23 mouse cellular contexts compared by ENCODE assay signal in the genomic region with DNA sequence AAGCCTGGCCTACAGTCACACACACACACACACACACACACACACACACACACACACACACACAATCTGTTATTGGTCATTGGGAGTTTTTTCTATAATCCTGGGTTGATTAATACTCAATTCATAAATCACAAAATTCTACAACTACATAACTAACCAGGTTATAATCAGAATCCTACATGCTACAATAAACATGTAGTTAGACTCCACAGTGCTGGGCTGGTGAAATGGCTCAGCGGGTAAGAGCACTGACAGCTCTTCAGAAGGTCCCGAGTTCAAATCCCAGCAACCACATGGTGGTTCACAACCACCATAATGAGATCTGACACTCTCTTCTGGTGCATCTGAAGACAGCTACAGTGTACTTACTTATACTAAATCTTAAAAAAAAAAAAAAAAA. TPM values are rescaled to one million over a fixed set of nuclear protein-coding genes. Genes with fewer than 3 reads are reported as not detected.
A peak's percentile ranks its signal among the peaks of the same experiment; 100 is the strongest.
DNase-seq lines count a peak whose midpoint lies in the region; ATAC-seq and TF ChIP-seq lines count a peak whose summit lies in the region.
"Had no signal": no experiment of that assay in that cellular context is flagged by ENCODE, and none has a peak within 500 bp of the region (broad histone marks: within the 10 kb centered on the region; RNA-seq: fewer than 3 reads in every experiment).

No protein-coding gene starts in this region.

- no peak overlapping the region for H3K4me3 ChIP-seq in heart, adult 2 months
- no peak overlapping the region for H3K4me3 ChIP-seq in limb, embryonic 12.5 days (replicated peaks)
- no peak overlapping the region for H3K4me3 ChIP-seq in limb, embryonic 10.5 days
- H3K4me3 ChIP-seq in CH12.LX (replicated peaks in 1 of 3; ENCODE audit: low read depth in 2 of 3, low read length in 2 of 3, poor library complexity in 1 of 3) = no peak overlapping the region
- H3K4me3 ChIP-seq in MEL (ENCODE audit: control insufficient read depth in 1 of 2, insufficient read depth in 1 of 2, low read depth in 2 of 2, low read length in 2 of 2) = no peak overlapping the region
- H3K4me3 ChIP-seq in kidney, embryonic 15.5 days (replicated peaks) = no peak overlapping the region

- TF ChIP-seq POLR2A in heart, adult 2 months (IDR thresholded peaks at IDR 0.05; ENCODE audit: insufficient read depth, low read depth, low read length) = no peak
- TF ChIP-seq POLR2A in CH12.LX (IDR thresholded peaks at IDR 0.05; ENCODE audit: low read depth, low read length) = no peak
- no peak for TF ChIP-seq POLR2A in MEL (IDR thresholded peaks at IDR 0.05; ENCODE audit: control insufficient read depth in 1 of 2, insufficient read depth in 1 of 2, low read depth in 1 of 2, low read length in 2 of 2, poor library complexity in 1 of 2)

- no peaks in the 10 kb centered on the region for H3K9me3 ChIP-seq in limb, embryonic 12.5 days
- no peaks in the 10 kb centered on the region for H3K9me3 ChIP-seq in limb, embryonic 10.5 days (replicated peaks)
- no peaks in the 10 kb centered on the region for H3K9me3 ChIP-seq in CH12.LX (replicated peaks; ENCODE audit: low read length)
- H3K9me3 ChIP-seq in MEL (replicated peaks; ENCODE audit: insufficient read depth, low read length) = no peaks in the 10 kb centered on the region
- H3K9me3 ChIP-seq in kidney, embryonic 15.5 days (replicated peaks) = no peaks in the 10 kb centered on the region
- H3K9me3 ChIP-seq: G1E had no signal

- TF ChIP-seq EP300 in heart, adult 2 months (IDR thresholded peaks at IDR 0.05; ENCODE audit: insufficient read depth, low read depth, low read length) = no peak
- TF ChIP-seq EP300 in CH12.LX (IDR thresholded peaks at IDR 0.05; ENCODE audit: low read length) (no peak), MEL (IDR thresholded peaks at IDR 0.05; ENCODE audit: low read depth in 1 of 2, low read length in 2 of 2) (no peak)

- H3K4me2 ChIP-seq in limb, embryonic 12.5 days = no peak overlapping the region
- H3K4me2 ChIP-seq in CH12.LX (ENCODE audit: insufficient read depth, low read depth, poor library complexity, severe bottlenecking) = no peak overlapping the region
- no peak overlapping the region for H3K4me2 ChIP-seq in kidney, embryonic 15.5 days

- in situ Hi-C loops in CH12.LX (cut with MboI; ENCODE audit: low pct_ligation_motif_present, low pct_unique_long_range_greater_than_20kb, low sequenced_read_pairs) = no loop called here

- no peak for ATAC-seq in limb, embryonic 12.5 days (ENCODE audit: insufficient number of reproducible peaks, insufficient read depth, low FRiP score, low TSS enrichment, low read depth)
- no peak for ATAC-seq in kidney, embryonic 15.5 days (replicated peaks; ENCODE audit: low FRiP score)
- ATAC-seq: activated CD4-positive, CD25-positive, alpha-beta regulatory T cell, adult 4 months; CD4-positive, CD25-positive, alpha-beta regulatory T cell, adult 4 months; Patski had no signal

- intact Hi-C loops in heart, adult 2 months (cut with DNase I) = loop anchor here (5.0 kb wide), 1 partner anchor 80 kb away; a partner anchor contains a TSS

- no peaks in the 10 kb centered on the region for H3K27me3 ChIP-seq in heart, adult 2 months (ENCODE audit: control insufficient read depth, insufficient read depth, low read length)
- no peaks in the 10 kb centered on the region for H3K27me3 ChIP-seq in limb, embryonic 12.5 days
- H3K27me3 ChIP-seq in limb, embryonic 10.5 days (ENCODE audit: low read depth, poor library complexity, severe bottlenecking) = no peaks in the 10 kb centered on the region
- H3K27me3 ChIP-seq in CH12.LX (replicated peaks) = no peaks in the 10 kb centered on the region
- H3K27me3 ChIP-seq in MEL (ENCODE audit: control insufficient read depth in 1 of 2, insufficient read depth in 2 of 2, low read length in 2 of 2) = no peaks in the 10 kb centered on the region
- H3K27me3 ChIP-seq in kidney, embryonic 15.5 days = no peaks in the 10 kb centered on the region
- H3K27me3 ChIP-seq: Patski had no signal

- peaks cover 15% of the 10 kb centered on the region for H3K36me3 ChIP-seq in heart, adult 2 months (ENCODE audit: control insufficient read depth, insufficient read depth, low read length)
- H3K36me3 ChIP-seq in limb, embryonic 12.5 days = peaks cover 31% of the 10 kb centered on the region
- peaks cover 36% of the 10 kb centered on the region for H3K36me3 ChIP-seq in limb, embryonic 10.5 days
- H3K36me3 ChIP-seq in CH12.LX (replicated peaks in 1 of 2; ENCODE audit: control insufficient read depth in 1 of 2, insufficient read depth in 1 of 2, low read length in 1 of 2) = peaks cover 9 to 27% of the 10 kb centered on the region in 2 experiments
- peaks cover 0 to 20% of the 10 kb centered on the region in 2 experiments; a peak in 3 of 4 replicates for H3K36me3 ChIP-seq in MEL (ENCODE audit: control insufficient read depth in 1 of 2, insufficient read depth in 2 of 2, low read length in 2 of 2)
- peaks cover 38% of the 10 kb centered on the region for H3K36me3 ChIP-seq in kidney, embryonic 15.5 days

- H3K4me1 ChIP-seq in heart, adult 2 months (ENCODE audit: control insufficient read depth, insufficient read depth, low read length) = peaks cover 9% of the 10 kb centered on the region
- peaks cover 10% of the 10 kb centered on the region for H3K4me1 ChIP-seq in limb, embryonic 12.5 days (replicated peaks)
- peaks cover 7% of the 10 kb centered on the region for H3K4me1 ChIP-seq in limb, embryonic 10.5 days
- peaks cover 0 to 14% of the 10 kb centered on the region in 2 experiments; a peak in 2 of 4 replicates for H3K4me1 ChIP-seq in CH12.LX (ENCODE audit: control insufficient read depth in 1 of 2, insufficient read depth in 2 of 2)
- peaks cover 0 to 8% of the 10 kb centered on the region in 2 experiments; a peak in 2 of 4 replicates for H3K4me1 ChIP-seq in MEL (ENCODE audit: control insufficient read depth in 1 of 2, insufficient read depth in 2 of 2, low read length in 2 of 2)
- H3K4me1 ChIP-seq in kidney, embryonic 15.5 days = peaks cover 14% of the 10 kb centered on the region

- no peak overlapping the region for H3K9ac ChIP-seq in heart, adult 2 months (ENCODE audit: low read depth, low read length)
- H3K9ac ChIP-seq in limb, embryonic 12.5 days (replicated peaks) = 0 out of 2 replicates have a peak overlapping the region, but pooled peaks have one; percentile 12
- H3K9ac ChIP-seq in CH12.LX (ENCODE audit: insufficient read depth, low read depth) (no peak overlapping the region), MEL (ENCODE audit: control insufficient read depth, low read depth, low read length, poor library complexity, severe bottlenecking) (no peak overlapping the region)
- H3K9ac ChIP-seq in kidney, embryonic 15.5 days = no peak overlapping the region

- TF ChIP-seq CTCF in heart, adult 2 months (IDR thresholded peaks at IDR 0.05) = no peak
- no peak for TF ChIP-seq CTCF in CH12.LX (conservative IDR thresholded peaks at IDR 0.05 in 1 of 2, IDR thresholded peaks at IDR 0.05 in 1 of 2; ENCODE audit: low read depth in 2 of 2, low read length in 2 of 2)
- TF ChIP-seq CTCF in MEL (IDR thresholded peaks at IDR 0.05 in 2 of 3, conservative IDR thresholded peaks at IDR 0.05 in 1 of 3; ENCODE audit: control insufficient read depth in 1 of 3, insufficient read depth in 1 of 3, low read depth in 2 of 3, low read length in 3 of 3, poor library complexity in 1 of 3, severe bottlenecking in 1 of 3) = no peak

- WGBS in heart, adult 2 months = 96% methylated on average over 2 of the region's 2 CpGs
- WGBS in limb, embryonic 12.5 days = 93% methylated on average over 2 of the region's 2 CpGs
- WGBS in limb, embryonic 10.5 days = 94% methylated on average over 2 of the region's 2 CpGs
- 96% methylated on average over 2 of the region's 2 CpGs for WGBS in kidney, embryonic 15.5 days

- no peak overlapping the region for H3K27ac ChIP-seq in heart, adult 2 months
- no peak overlapping the region for H3K27ac ChIP-seq in limb, embryonic 12.5 days
- H3K27ac ChIP-seq in limb, embryonic 10.5 days = no peak overlapping the region
- H3K27ac ChIP-seq in CH12.LX (ENCODE audit: insufficient read depth, low read depth) (no peak overlapping the region), MEL (ENCODE audit: control insufficient read depth, low read depth, low read length) (no peak overlapping the region)
- no peak overlapping the region for H3K27ac ChIP-seq in kidney, embryonic 15.5 days

- dilution Hi-C loops in CH12.LX (cut with MboI; ENCODE audit: extremely low pct_ligation_motif_present, extremely low pct_unique_long_range_greater_than_20kb, low sequenced_read_pairs) = no loop called here

- peak; percentile 34 for DNase-seq in heart, adult 11 months
- DNase-seq in heart, adult 2 months = no peak
- DNase-seq in limb, embryonic 10.5 days (ENCODE audit: low spot score) = no peak
- DNase-seq in CH12.LX (ENCODE audit: extremely low read depth) (no peak), MEL (ENCODE audit: low read depth, low spot score) (no peak)
- no peak for DNase-seq in spleen, adult 12 weeks (ENCODE audit: low spot score)
- DNase-seq: adrenal gland, adult 2 months; adrenal gland, adult 8-10 months; adrenal gland, postnatal 10 days; adrenal gland, postnatal 14 days; adrenal gland, postnatal 25 days; adrenal gland, postnatal 36 days; B cell, adult 2 months; cerebellum, adult 11 months; cerebellum, adult 11-12 months; cerebellum, adult 18-20 months; cerebellum, adult 2 months had no signal

- H3K79me2 ChIP-seq in heart, adult 2 months (replicated peaks; ENCODE audit: control insufficient read depth, insufficient read depth, low read length) = peaks cover 1% of the 10 kb centered on the region; the same call in 1 of the 2 replicates
- H3K79me2 ChIP-seq in CH12.LX (replicated peaks; ENCODE audit: control insufficient read depth, extremely low read depth, insufficient read depth, poor library complexity, severe bottlenecking) (peaks cover 26% of the 10 kb centered on the region), MEL (ENCODE audit: control insufficient read depth, insufficient read depth, low read length, poor library complexity) (peaks cover 26% of the 10 kb centered on the region)

- TF ChIP-seq RAD21 in CH12.LX (IDR thresholded peaks at IDR 0.05; ENCODE audit: low read depth, low read length) = no peak
- TF ChIP-seq RAD21 in MEL (IDR thresholded peaks at IDR 0.05; ENCODE audit: low read depth, low read length) = no peak

RNA-seq across cellular contexts. Expression of a gene that starts 2.0 kb away (rescaled TPM):
- 10 to 100 TPM; 21.7 to 24.0 TPM for total RNA-seq in heart, adult 2 months (2021)
- polyA plus RNA-seq in heart, adult 2 months (2012; rRNA removed) = 11.2 and 18.2 TPM in 2 replicates
- polyA plus RNA-seq in limb, embryonic 12.5 days (2016; fragmentation: Nextera tagmentation; extraction: Ambion mirVana) = 107 TPM in 2 replicates
- 116 and 117 TPM in 2 replicates for polyA plus RNA-seq in limb, embryonic 10.5 days (2016; fragmentation: Nextera tagmentation; extraction: Ambion mirVana)
- total RNA-seq in CH12.LX (2012; rRNA removed) (29.4 and 42.6 TPM in 2 replicates), CH12.LX (2014; rRNA removed) (47.8 and 53.6 TPM in 2 replicates), MEL (2012; rRNA removed) (63.0 and 67.7 TPM in 2 replicates)
- polyA plus RNA-seq in CH12.LX (2012; ENCODE audit: insufficient read length, low read depth) (56.9 and 57.4 TPM in 2 replicates), MEL (2012; ENCODE audit: insufficient read depth in 1 of 2, insufficient read length in 2 of 2, low read depth in 1 of 2, low replicate concordance in 2 of 2, missing spikeins in 1 of 2) (10 to 100 TPM in 1 of 2 experiments, not detected in 1; 87.1 TPM)
- 106 and 107 TPM in 2 replicates for polyA plus RNA-seq in kidney, embryonic 15.5 days (2015; fragmentation: Nextera tagmentation; extraction: Ambion mirVana)

RNA-seq across cellular contexts. Expression of a gene that starts 11.7 kb away (rescaled TPM):
- 100 to 1,000 TPM; 185 to 206 TPM for total RNA-seq in heart, adult 2 months (2021)
- 161 and 254 TPM in 2 replicates for polyA plus RNA-seq in heart, adult 2 months (2012; rRNA removed)
- polyA plus RNA-seq in limb, embryonic 12.5 days (2016; fragmentation: Nextera tagmentation; extraction: Ambion mirVana) = 112 TPM in 2 replicates
- 97.0 and 114 TPM in 2 replicates for polyA plus RNA-seq in limb, embryonic 10.5 days (2016; fragmentation: Nextera tagmentation; extraction: Ambion mirVana)
- total RNA-seq in CH12.LX (2012; rRNA removed) (70.0 and 86.0 TPM in 2 replicates), CH12.LX (2014; rRNA removed) (78.3 and 89.3 TPM in 2 replicates), MEL (2012; rRNA removed) (60.4 and 73.1 TPM in 2 replicates)
- polyA plus RNA-seq in CH12.LX (2012; ENCODE audit: insufficient read length, low read depth) (83.7 and 94.0 TPM in 2 replicates), MEL (2012; ENCODE audit: insufficient read depth in 1 of 2, insufficient read length in 2 of 2, low read depth in 1 of 2, low replicate concordance in 2 of 2, missing spikeins in 1 of 2) (10 to 100 TPM in 1 of 2 experiments, not detected in 1; 91.1 TPM)
- polyA plus RNA-seq in kidney, embryonic 15.5 days (2015; fragmentation: Nextera tagmentation; extraction: Ambion mirVana) = 171 and 186 TPM in 2 replicates

RNA-seq across cellular contexts. Expression of a gene that starts 42.9 kb away (rescaled TPM):
- under 1 TPM in 1 of 2 experiments, not detected in 1; 0.23 TPM for total RNA-seq in heart, adult 2 months (2021)
- 0.08 TPM in 1 of 2 replicates, not detected in the other for polyA plus RNA-seq in heart, adult 2 months (2012; rRNA removed)
- polyA plus RNA-seq in limb, embryonic 12.5 days (2016; fragmentation: Nextera tagmentation; extraction: Ambion mirVana) = 55.2 and 60.7 TPM in 2 replicates
- polyA plus RNA-seq in limb, embryonic 10.5 days (2016; fragmentation: Nextera tagmentation; extraction: Ambion mirVana) = 72.3 and 77.8 TPM in 2 replicates
- 23.7 and 30.2 TPM in 2 replicates for total RNA-seq in CH12.LX (2012; rRNA removed)
- total RNA-seq in CH12.LX (2014; rRNA removed) = 49.3 and 54.2 TPM in 2 replicates
- 49.1 and 50.8 TPM in 2 replicates for polyA plus RNA-seq in CH12.LX (2012; ENCODE audit: insufficient read length, low read depth)
- total RNA-seq in MEL (2012; rRNA removed) = 32.2 and 33.3 TPM in 2 replicates
- 10 to 100 TPM in 1 of 2 experiments, not detected in 1; 48.8 TPM for polyA plus RNA-seq in MEL (2012; ENCODE audit: insufficient read depth in 1 of 2, insufficient read length in 2 of 2, low read depth in 1 of 2, low replicate concordance in 2 of 2, missing spikeins in 1 of 2)
- polyA plus RNA-seq in kidney, embryonic 15.5 days (2015; fragmentation: Nextera tagmentation; extraction: Ambion mirVana) = 39.0 and 42.7 TPM in 2 replicates

RNA-seq across cellular contexts. Expression of a gene that starts 53.6 kb away (rescaled TPM):
- total RNA-seq in heart, adult 2 months (2021) = under 1 TPM; 0.21 to 0.41 TPM
- 0.35 and 0.59 TPM in 2 replicates for polyA plus RNA-seq in heart, adult 2 months (2012; rRNA removed)
- 300 and 302 TPM in 2 replicates for polyA plus RNA-seq in limb, embryonic 12.5 days (2016; fragmentation: Nextera tagmentation; extraction: Ambion mirVana)
- 406 and 409 TPM in 2 replicates for polyA plus RNA-seq in limb, embryonic 10.5 days (2016; fragmentation: Nextera tagmentation; extraction: Ambion mirVana)
- total RNA-seq in CH12.LX (2012; rRNA removed) (172 and 199 TPM in 2 replicates), CH12.LX (2014; rRNA removed) (416 and 456 TPM in 2 replicates), MEL (2012; rRNA removed) (139 and 185 TPM in 2 replicates)
- polyA plus RNA-seq in CH12.LX (2012; ENCODE audit: insufficient read length, low read depth) (243 and 337 TPM in 2 replicates), MEL (2012; ENCODE audit: insufficient read depth in 1 of 2, insufficient read length in 2 of 2, low read depth in 1 of 2, low replicate concordance in 2 of 2, missing spikeins in 1 of 2) (100 to 1,000 TPM; 229 to 682 TPM)
- polyA plus RNA-seq in kidney, embryonic 15.5 days (2015; fragmentation: Nextera tagmentation; extraction: Ambion mirVana) = 256 and 259 TPM in 2 replicates
